Mouse (Mus musculus): ENCODE results near the gene Col5a2. TPM values are rescaled to one million over a fixed set of nuclear protein-coding genes. Genes with fewer than 3 reads are reported as not detected.

Gene Col5a2
- polyA plus RNA-seq, 1 experiment from 2014 or later = 54.8 TPM

DNA sequence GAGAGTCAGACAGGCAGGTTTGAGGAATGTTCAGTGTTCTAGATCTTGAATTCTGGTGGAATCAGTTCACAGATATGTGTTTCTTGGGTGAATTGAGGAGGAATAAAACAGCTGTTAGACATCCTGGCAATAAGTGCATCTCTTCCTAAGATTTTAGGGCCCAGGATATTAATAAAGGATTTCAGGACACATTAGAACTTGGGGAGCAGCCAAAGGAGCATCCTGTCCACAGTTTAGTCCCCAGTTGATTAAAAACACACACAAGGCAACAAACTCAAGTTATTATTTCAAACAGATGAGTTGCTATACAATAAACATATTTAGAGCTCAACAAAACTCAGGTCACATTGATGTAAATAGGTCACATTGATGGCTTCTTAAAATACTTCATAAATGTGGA lies 82.5 kb downstream of the Col5a2 start:
- H3K36me3 ChIP-seq = no peaks in the 10 kb centered on the region
- no peaks in the 10 kb centered on the region for H3K9me3 ChIP-seq
- no peaks in the 10 kb centered on the region for H3K4me1 ChIP-seq
- no peak for ATAC-seq (ENCODE audit: low FRiP score, low read depth)
- no peak overlapping the region for H3K4me2 ChIP-seq (replicated peaks)
- no peak overlapping the region for H3K27ac ChIP-seq (replicated peaks)
- H3K9ac ChIP-seq (replicated peaks) = no peak overlapping the region
- H3K4me3 ChIP-seq = no peak overlapping the region
- no peaks in the 10 kb centered on the region for H3K27me3 ChIP-seq

GRCm38 (mm10) chr1:45419858-45420257 lies 83.2 kb downstream of the Col5a2 start:
- Histone ChIP-seq H3K27ac (replicated peaks) (no peak overlapping the region), H3K4me2 (replicated peaks) (no peak overlapping the region), H3K4me1 (no peaks in the 10 kb centered on the region), H3K4me3 (no peak overlapping the region), H3K9ac (replicated peaks) (no peak overlapping the region), H3K27me3 (no peaks in the 10 kb centered on the region), H3K36me3 (no peaks in the 10 kb centered on the region), H3K9me3 (no peaks in the 10 kb centered on the region)
- WGBS = 80% methylated on average over 2 of the region's 2 CpGs
- no peak for ATAC-seq (ENCODE audit: low FRiP score, low read depth)

DNA sequence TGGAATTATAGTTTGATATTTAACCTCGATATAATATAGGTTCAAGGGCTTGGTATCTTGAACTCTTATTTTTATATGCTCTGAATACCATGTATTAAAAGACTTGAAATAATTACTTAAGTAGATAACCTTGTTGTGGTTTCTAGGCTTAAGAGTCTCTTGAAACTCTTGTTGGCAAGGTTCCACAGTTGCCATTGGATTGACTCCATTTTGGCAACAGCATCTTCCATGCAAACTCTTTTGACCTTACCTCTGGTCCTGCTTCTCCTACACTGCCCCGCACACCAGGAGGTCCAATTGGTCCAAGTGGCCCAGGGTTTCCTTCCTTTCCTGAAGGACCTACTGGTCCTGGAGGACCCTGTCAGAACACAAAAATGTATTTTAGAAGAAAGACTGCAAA lies 121.2 kb downstream of the Col5a2 start:
- ATAC-seq (ENCODE audit: low FRiP score, low read depth) = no peak
- 97% methylated on average over 2 of the region's 2 CpGs for WGBS
- H3K9ac ChIP-seq (replicated peaks) = no peak overlapping the region

GRCm38 (mm10) chr1:45379992-45380690 lies 122.9 kb downstream of the Col5a2 start:
- WGBS = 86% methylated on average over 7 of the region's 7 CpGs
- ATAC-seq (ENCODE audit: low FRiP score, low read depth) = no peak
- Histone ChIP-seq H3K4me2 (replicated peaks) (no peak overlapping the region), H3K4me1 (no peaks in the 10 kb centered on the region), H3K27me3 (no peaks in the 10 kb centered on the region), H3K27ac (replicated peaks) (no peak overlapping the region), H3K4me3 (no peak overlapping the region), H3K36me3 (no peaks in the 10 kb centered on the region), H3K9me3 (no peaks in the 10 kb centered on the region), H3K9ac (replicated peaks) (no peak overlapping the region)

More for the DNA sequence above, 121.2 kb downstream of the Col5a2 start:
- Histone ChIP-seq H3K4me1 (no peaks in the 10 kb centered on the region), H3K4me2 (replicated peaks) (no peak overlapping the region), H3K4me3 (no peak overlapping the region), H3K27me3 (no peaks in the 10 kb centered on the region), H3K9me3 (no peaks in the 10 kb centered on the region), H3K27ac (replicated peaks) (no peak overlapping the region), H3K36me3 (no peaks in the 10 kb centered on the region)

DNA sequence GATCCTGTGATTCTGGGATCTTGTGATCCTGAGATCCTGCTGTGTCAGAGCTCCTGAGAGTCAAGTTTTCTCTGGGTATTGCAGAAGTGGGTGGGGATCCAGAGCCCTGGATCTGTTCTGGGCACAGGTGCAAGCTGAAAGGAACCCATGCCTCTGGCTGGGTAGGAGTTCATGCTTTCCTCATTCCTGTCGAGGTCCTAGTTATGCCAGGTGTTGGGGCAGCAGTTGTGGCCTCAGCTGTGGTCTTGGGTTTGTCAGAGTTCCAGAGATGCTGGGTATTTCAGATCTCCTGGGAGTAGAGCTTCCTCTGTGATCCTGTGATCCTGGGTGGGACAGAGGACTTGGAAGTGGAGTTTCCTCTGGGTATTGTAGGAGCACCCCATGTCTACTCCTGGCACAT lies 137.7 kb downstream of the Col5a2 start:
- Histone ChIP-seq H3K9me3 (0 out of 2 replicates have a peak, but pooled peaks cover 5% of the 10 kb centered on the region), H3K4me3 (no peak overlapping the region), H3K4me1 (no peaks in the 10 kb centered on the region), H3K9ac (replicated peaks) (no peak overlapping the region), H3K4me2 (replicated peaks) (no peak overlapping the region), H3K36me3 (no peaks in the 10 kb centered on the region), H3K27me3 (no peaks in the 10 kb centered on the region), H3K27ac (replicated peaks) (no peak overlapping the region)
- ATAC-seq (ENCODE audit: low FRiP score, low read depth) = no peak
- WGBS = 84% methylated on average over 1 of the region's 1 CpGs

- H3K27ac ChIP-seq (replicated peaks) = no peak overlapping the region
- no peak overlapping the region for H3K4me2 ChIP-seq (replicated peaks)
- H3K27me3 ChIP-seq = no peaks in the 10 kb centered on the region
- H3K4me1 ChIP-seq = no peaks in the 10 kb centered on the region
- H3K9ac ChIP-seq (replicated peaks) = no peak overlapping the region
- WGBS = 93% methylated on average over 2 of the region's 2 CpGs
- no peak overlapping the region for H3K4me3 ChIP-seq
- H3K9me3 ChIP-seq = no peaks in the 10 kb centered on the region
- no peak for ATAC-seq (ENCODE audit: low FRiP score, low read depth)
- H3K36me3 ChIP-seq = no peaks in the 10 kb centered on the region
These were observed 139.8 kb downstream of the Col5a2 start for GRCm38 (mm10) chr1:45363274-45363673.

DNA sequence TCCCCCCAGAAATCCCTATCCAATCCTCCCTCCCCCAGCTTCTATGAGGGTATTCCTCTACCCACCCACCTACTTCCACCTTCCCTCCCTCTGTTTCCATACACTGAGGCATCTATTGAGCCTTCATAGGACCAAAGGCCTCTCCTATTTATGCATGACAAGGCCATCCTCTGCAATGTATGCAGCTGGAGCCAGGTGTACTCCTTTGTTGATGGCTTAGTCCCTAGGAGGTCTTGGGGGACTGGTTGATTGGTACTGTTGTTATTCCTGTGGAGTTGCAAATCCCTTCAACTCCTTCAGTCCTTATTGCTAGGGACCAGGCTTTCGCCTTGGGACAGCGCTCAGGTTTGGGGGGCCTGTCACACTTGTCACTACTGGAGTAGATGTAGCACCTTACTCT lies 143.4 kb downstream of the Col5a2 start:
- Histone ChIP-seq H3K36me3 (no peaks in the 10 kb centered on the region), H3K4me1 (no peaks in the 10 kb centered on the region), H3K27me3 (no peaks in the 10 kb centered on the region), H3K9ac (replicated peaks) (no peak overlapping the region), H3K27ac (replicated peaks) (no peak overlapping the region), H3K9me3 (no peaks in the 10 kb centered on the region), H3K4me2 (replicated peaks) (no peak overlapping the region), H3K4me3 (no peak overlapping the region)
- WGBS = 73% methylated on average over 2 of the region's 2 CpGs
- no peak for ATAC-seq (ENCODE audit: low FRiP score, low read depth)

DNA sequence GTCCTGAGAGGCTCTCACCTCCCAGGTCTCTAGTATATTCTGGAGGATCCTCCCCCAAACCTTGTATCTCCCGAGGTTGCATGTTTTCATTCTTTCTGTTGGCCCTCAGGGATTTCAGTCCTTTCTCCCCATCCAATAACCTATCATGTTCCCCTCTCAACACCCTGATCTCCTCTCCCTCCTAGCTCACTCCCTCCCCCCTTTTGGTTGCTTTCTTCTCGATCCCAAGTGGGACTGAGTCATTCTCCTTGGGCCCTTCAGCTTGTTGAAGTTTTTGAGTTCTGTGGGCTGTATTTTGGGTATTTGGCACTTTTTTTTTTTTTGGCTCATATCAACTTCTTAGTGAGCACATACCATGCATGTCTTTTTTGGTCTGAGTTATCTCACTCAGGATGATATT lies 143.9 kb downstream of the Col5a2 start:
- Histone ChIP-seq H3K27me3 (no peaks in the 10 kb centered on the region), H3K36me3 (no peaks in the 10 kb centered on the region), H3K4me3 (no peak overlapping the region), H3K4me2 (replicated peaks) (no peak overlapping the region), H3K27ac (replicated peaks) (no peak overlapping the region), H3K9me3 (no peaks in the 10 kb centered on the region), H3K9ac (replicated peaks) (no peak overlapping the region), H3K4me1 (no peaks in the 10 kb centered on the region)
- ATAC-seq (ENCODE audit: low FRiP score, low read depth) = no peak
- 75% methylated on average over 2 of the region's 2 CpGs for WGBS

- no peak for ATAC-seq (ENCODE audit: low FRiP score, low read depth)
- 83% methylated on average over 1 of the region's 1 CpGs for WGBS
- no peaks in the 10 kb centered on the region for H3K9me3 ChIP-seq
- H3K36me3 ChIP-seq = no peaks in the 10 kb centered on the region
- H3K4me1 ChIP-seq = no peaks in the 10 kb centered on the region
- H3K27me3 ChIP-seq = no peaks in the 10 kb centered on the region
- H3K27ac ChIP-seq (replicated peaks) = no peak overlapping the region
- no peak overlapping the region for H3K4me2 ChIP-seq (replicated peaks)
- no peak overlapping the region for H3K4me3 ChIP-seq
- no peak overlapping the region for H3K9ac ChIP-seq (replicated peaks)
These were observed 145.1 kb downstream of the Col5a2 start for GRCm38 (mm10) chr1:45358020-45358419.

DNA sequence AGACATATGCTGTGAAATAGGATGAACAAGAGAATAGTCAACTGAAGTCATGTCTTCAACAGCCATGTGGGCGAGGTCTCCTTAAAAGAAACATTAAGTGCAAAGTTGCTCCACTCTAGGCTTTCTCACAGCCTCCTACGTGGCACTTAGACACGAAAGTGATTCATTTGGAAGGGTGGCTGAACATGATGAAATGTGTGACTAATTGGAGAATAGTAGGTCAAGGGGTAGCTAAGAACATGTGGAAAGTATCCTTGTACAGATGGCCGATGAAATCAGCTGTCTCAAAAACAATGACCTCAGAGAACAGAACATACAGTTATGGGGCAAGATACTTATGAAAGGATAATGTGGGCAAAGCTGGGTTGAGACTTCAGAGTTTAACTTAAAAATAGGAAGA lies 147.1 kb downstream of the Col5a2 start:
- 85% methylated on average over 4 of the region's 4 CpGs for WGBS

GRCm38 (mm10) chr1:45329149-45329548 lies 173.9 kb downstream of the Col5a2 start:
- Histone ChIP-seq H3K27me3 (no peaks in the 10 kb centered on the region), H3K4me2 (replicated peaks) (no peak overlapping the region), H3K36me3 (no peaks in the 10 kb centered on the region), H3K9me3 (no peaks in the 10 kb centered on the region), H3K27ac (replicated peaks) (no peak overlapping the region), H3K9ac (replicated peaks) (no peak overlapping the region), H3K4me1 (no peaks in the 10 kb centered on the region), H3K4me3 (no peak overlapping the region)
- no peak for ATAC-seq (ENCODE audit: low FRiP score, low read depth)
- whole genome bisulfite sequencing = 91% methylated on average over 1 of the region's 1 CpGs

More for the DNA sequence above, 147.1 kb downstream of the Col5a2 start:
- H3K4me1 ChIP-seq = no peaks in the 10 kb centered on the region
- no peak overlapping the region for H3K4me3 ChIP-seq
- no peak overlapping the region for H3K27ac ChIP-seq (replicated peaks)
- H3K9me3 ChIP-seq = no peaks in the 10 kb centered on the region
- no peak overlapping the region for H3K4me2 ChIP-seq (replicated peaks)
- no peaks in the 10 kb centered on the region for H3K27me3 ChIP-seq
- H3K9ac ChIP-seq (replicated peaks) = no peak overlapping the region
- H3K36me3 ChIP-seq = no peaks in the 10 kb centered on the region
- no peak for ATAC-seq (ENCODE audit: low FRiP score, low read depth)
